Mouse (Mus musculus) embryonic facial prominence, embryonic 13.5 days (tissue): Measurements from ENCODE around the gene Gm21083. TPM values are rescaled to one million over a fixed set of nuclear protein-coding genes. Genes with fewer than 3 reads are reported as not detected.
"Not testable (repeated sequence)": the region's sequence is repeated elsewhere in the genome, so short reads cannot be mapped to it uniquely, and the experiment has no call there.

ENCODE experiments used
- ATAC-seq: fragments of 200-750 bp; cut with Nextera tagmentation; 2 replicates; pipeline ENCODE4 v1.8.0; 2017; ENCODE audit warnings: low read depth; ENCODE audit not compliant: insufficient number of reproducible peaks, insufficient read depth, low FRiP score, low TSS enrichment
- H3K27ac ChIP-seq: fragments of 300-500 bp; sonication (generic); 2 replicates; pipeline ENCODE4 v1.5.1; 2015; ENCODE audit warnings: moderate library complexity, mild to moderate bottlenecking, inconsistent platforms
- H3K27me3 ChIP-seq: fragments of 300-500 bp; sonication (generic); 2 replicates; pipeline ENCODE4 v1.6.1; 2015; ENCODE audit warnings: mild to moderate bottlenecking, inconsistent platforms
- H3K36me3 ChIP-seq: fragments of 300-500 bp; sonication (generic); 2 replicates; pipeline ENCODE4 v1.6.1; 2015; ENCODE audit warnings: mild to moderate bottlenecking, inconsistent platforms
- H3K4me1 ChIP-seq: fragments of 300-500 bp; sonication (generic); 2 replicates; pipeline ENCODE4 v1.6.1; 2015; ENCODE audit warnings: inconsistent platforms
- H3K4me2 ChIP-seq: fragments of 300-500 bp; sonication (generic); 2 replicates; pipeline ENCODE4 v1.6.1; 2015; ENCODE audit warnings: moderate library complexity, mild to moderate bottlenecking, inconsistent platforms
- H3K4me3 ChIP-seq: fragments of 300-500 bp; sonication (generic); 2 replicates; pipeline ENCODE4 v1.5.1; 2015; ENCODE audit warnings: mild to moderate bottlenecking, inconsistent platforms
- H3K9ac ChIP-seq: fragments of 300-500 bp; sonication (generic); 2 replicates; pipeline ENCODE4 v1.6.1; 2015; ENCODE audit warnings: mild to moderate bottlenecking, inconsistent platforms
- H3K9me3 ChIP-seq: fragments of 300-500 bp; sonication (generic); 2 replicates; pipeline ENCODE4 v1.6.1; 2016; ENCODE audit warnings: inconsistent platforms
- WGBS: fragments of 180-500 bp; shearing (Covaris S2); methylation state at CpG from one replicate; pipeline ENCODE4 v1.1.7; 2015; ENCODE audit warnings: mixed read lengths; 5-methylcytosine and 5-hydroxymethylcytosine counted together
- polyA plus RNA-seq: library from polyadenylated mRNA; unstranded; fragments of >200 nt; fragmentation: Nextera tagmentation; extraction: Ambion mirVana; gene quantifications from 2 replicates; pipeline ENCODE4 v1.2.1, GENCODE M21; 2015

Gm21083 gene
- not detected in 2 replicates for polyA plus RNA-seq

GRCm38 (mm10) chr5:15577033-15577432 lies at the start of gene Gm21083:
TSS of gene Gm21083 (plus strand) at chr5:15577333.
- not testable (repeated sequence) for H3K36me3 ChIP-seq, H3K9ac ChIP-seq, H3K9me3 ChIP-seq, ATAC-seq, H3K27me3 ChIP-seq, H3K4me2 ChIP-seq, H3K4me1 ChIP-seq, H3K27ac ChIP-seq, H3K4me3 ChIP-seq
- no CpG with 5 or more reads among the region's 1 CpGs for WGBS

DNA sequence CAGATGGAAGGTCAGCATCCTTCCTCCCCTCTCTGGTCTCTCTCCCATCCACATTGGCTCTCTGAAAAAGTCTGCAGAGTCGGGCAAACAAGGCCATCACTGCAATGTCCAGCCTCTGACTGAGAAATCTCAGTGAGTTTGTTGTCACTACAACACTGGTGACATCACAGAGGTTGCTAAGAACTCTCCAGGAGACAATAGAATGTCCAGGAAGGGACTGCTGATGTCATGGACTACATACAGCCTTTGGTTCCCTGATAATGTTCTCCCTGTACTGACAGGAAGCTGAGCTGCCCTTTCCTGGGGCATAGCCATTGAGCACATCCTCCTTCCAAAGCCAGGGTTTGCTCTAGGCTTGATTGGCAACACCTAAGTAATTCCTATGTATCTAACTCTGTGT lies 48.0 kb upstream of the Gm21083 start, which contains the start of gene Gm21190:
Gene Gm21190 (minus strand): TSS at position 101 of the 400 bp plus-strand sequence.
- H3K27ac ChIP-seq, H3K9ac ChIP-seq, H3K4me2 ChIP-seq, ATAC-seq, H3K36me3 ChIP-seq, H3K4me1 ChIP-seq, H3K4me3 ChIP-seq, H3K27me3 ChIP-seq: not testable (repeated sequence)
- WGBS, result 33% methylated on average over 1 of the region's 1 CpGs
- H3K9me3 ChIP-seq, result peaks cover 16% of the 10 kb centered on the region; the same call in 1 of the 2 replicates

- ATAC-seq, result not testable (repeated sequence)
Measured at GRCm38 (mm10) chr5:15548642-15549041, 28.5 kb upstream of the Gm21083 start.

DNA sequence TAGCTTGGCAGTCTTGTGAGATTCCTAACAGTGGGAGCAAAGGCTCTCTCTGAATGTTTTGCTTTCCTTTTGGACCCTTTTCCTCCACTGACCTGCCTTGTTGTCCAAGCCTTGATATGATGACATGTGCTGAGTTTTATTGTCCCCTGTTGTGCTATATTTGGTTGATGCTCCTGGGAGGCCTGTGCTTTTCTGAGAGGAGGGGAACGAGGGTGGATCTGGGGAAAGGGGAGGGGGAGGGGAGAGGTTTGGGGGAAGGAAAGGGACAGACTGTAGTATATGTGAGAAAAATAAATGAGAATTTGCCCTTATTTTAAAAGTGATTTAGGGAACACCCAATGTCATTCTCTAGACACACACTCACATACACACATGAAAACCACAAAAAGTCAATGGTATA lies 28.0 kb upstream of the Gm21083 start:
- H3K4me3 ChIP-seq, H3K36me3 ChIP-seq, H3K27ac ChIP-seq, H3K4me2 ChIP-seq, H3K27me3 ChIP-seq, H3K4me1 ChIP-seq, ATAC-seq, H3K9ac ChIP-seq, H3K9me3 ChIP-seq: not testable (repeated sequence)
- 39% methylated on average over 1 of the region's 1 CpGs for WGBS

More at GRCm38 (mm10) chr5:15548642-15549041, 28.5 kb upstream of the Gm21083 start:
- H3K4me3 ChIP-seq, H3K27ac ChIP-seq, H3K4me1 ChIP-seq, H3K27me3 ChIP-seq, H3K4me2 ChIP-seq, H3K9me3 ChIP-seq, H3K36me3 ChIP-seq, H3K9ac ChIP-seq: not testable (repeated sequence)
- WGBS, result 68% methylated on average over 6 of the region's 6 CpGs

DNA sequence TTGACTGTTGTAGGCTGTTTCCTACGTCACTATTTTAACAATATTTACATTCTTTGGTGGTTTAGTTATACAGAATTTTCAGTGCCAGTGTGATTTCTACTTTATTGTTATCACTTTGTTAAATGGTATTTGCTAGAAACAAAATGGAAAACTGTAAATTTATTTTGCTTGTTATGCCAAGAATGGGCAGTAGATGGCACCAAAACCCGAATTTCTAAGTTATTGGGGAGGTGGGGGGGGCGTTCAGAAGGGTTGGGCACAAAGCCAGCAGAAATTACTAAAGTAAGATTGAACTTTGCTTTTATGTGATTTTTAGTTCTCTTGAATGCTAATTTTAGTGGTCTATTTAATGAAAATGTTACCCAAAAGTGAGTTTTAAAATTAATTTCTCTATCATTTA lies 27.5 kb upstream of the Gm21083 start:
- not testable (repeated sequence) for H3K9ac ChIP-seq, ATAC-seq, H3K4me2 ChIP-seq, H3K27me3 ChIP-seq, H3K9me3 ChIP-seq, H3K4me1 ChIP-seq, H3K27ac ChIP-seq, H3K36me3 ChIP-seq, H3K4me3 ChIP-seq
- WGBS, result 12% methylated on average over 3 of the region's 3 CpGs

DNA sequence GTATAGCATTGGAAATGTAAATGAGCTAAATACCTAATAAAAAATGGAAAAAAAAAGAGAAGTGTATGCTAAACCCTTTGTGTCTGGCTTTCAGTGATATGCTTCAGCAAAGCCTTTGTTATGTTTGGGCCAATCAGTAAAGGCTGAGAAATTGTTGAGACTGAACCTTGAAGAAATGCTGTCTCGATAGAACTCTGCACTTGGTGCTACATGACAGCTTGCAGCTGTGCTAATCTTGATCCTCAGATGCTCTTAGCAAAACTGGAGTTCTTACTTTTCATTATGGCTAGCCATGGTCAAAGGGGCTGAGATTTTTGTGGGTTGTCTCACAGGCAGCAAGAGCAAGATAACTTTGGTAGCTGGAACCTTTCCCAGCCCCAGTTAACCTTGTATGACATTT lies 18.5 kb upstream of the Gm21083 start:
- not testable (repeated sequence) for H3K36me3 ChIP-seq, H3K27me3 ChIP-seq, H3K9ac ChIP-seq, H3K4me2 ChIP-seq, H3K4me3 ChIP-seq, H3K27ac ChIP-seq, H3K4me1 ChIP-seq, ATAC-seq
- WGBS, result 91% methylated on average over 1 of the region's 1 CpGs
- H3K9me3 ChIP-seq, result peaks cover 11% of the 10 kb centered on the region

DNA sequence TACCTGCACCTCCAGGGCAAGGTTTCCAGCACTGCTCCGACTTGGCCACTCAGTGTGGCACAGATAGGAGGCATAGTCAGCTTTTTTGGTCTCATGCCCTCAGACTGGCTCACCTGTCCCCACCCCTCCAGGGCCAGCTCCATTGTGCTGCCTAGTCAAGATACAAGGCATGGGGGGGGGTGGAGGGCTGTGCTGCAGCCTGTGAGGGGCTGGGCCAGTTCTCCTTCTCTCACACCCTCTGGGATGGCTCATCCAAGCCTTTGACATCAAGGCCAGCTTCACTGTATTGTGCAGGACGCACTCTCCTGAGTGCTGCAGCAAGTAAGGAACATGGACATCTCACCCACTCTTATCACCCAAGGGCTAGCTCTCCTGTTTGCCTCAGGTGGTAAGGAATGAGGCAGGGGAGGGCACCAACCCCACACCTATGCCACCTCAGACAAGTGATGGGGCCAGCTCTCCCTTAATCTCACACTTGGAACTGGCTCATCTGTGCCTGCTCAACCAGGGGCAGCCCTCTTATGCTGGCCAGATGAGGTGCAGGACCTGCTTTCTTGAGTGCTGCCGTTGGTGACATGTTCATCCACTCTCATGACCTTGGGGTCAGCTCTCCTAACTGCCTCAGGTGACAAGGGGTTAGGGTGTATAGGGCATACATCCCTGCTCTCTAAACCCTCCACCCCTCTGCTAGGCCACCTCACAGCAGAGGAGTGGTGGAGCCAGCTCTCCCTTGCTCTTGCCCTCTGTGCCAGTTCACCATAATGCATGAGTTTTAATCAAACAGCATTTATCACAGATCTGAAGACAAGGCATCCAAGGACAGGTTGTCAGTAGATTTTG lies 15.5 kb upstream of the Gm21083 start:
- not testable (repeated sequence) for H3K4me1 ChIP-seq, H3K9me3 ChIP-seq, H3K27me3 ChIP-seq, H3K9ac ChIP-seq, H3K36me3 ChIP-seq, H3K27ac ChIP-seq, H3K4me2 ChIP-seq, H3K4me3 ChIP-seq
- WGBS, result 76% methylated on average over 3 of the region's 3 CpGs
- ATAC-seq, result peak; percentile 52

DNA sequence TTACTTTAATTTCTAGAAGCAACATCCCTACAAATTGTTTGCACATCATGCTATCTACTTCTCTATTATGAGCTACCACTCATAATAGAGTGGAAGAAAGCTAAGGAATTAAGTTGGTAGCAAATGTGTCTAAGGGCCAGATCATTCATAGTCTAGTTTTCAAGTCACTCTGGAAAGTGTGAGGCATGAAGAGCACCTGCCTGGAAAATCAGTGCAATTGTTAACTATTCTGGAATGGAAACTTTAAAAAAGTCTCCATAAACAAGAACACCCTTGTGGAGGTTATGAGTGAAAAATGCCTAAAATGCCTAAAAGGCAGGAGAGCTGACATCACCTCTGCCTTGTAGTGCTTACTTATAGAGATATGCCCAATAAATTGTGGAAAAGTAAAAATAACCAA lies 3.4 kb upstream of the Gm21083 start:
- H3K9ac ChIP-seq, H3K36me3 ChIP-seq, H3K4me1 ChIP-seq, H3K4me3 ChIP-seq, H3K27me3 ChIP-seq, H3K27ac ChIP-seq, ATAC-seq, H3K4me2 ChIP-seq, H3K9me3 ChIP-seq: not testable (repeated sequence)

- not testable (repeated sequence) for H3K9me3 ChIP-seq, H3K4me3 ChIP-seq, H3K27ac ChIP-seq, H3K4me2 ChIP-seq, ATAC-seq, H3K9ac ChIP-seq, H3K36me3 ChIP-seq, H3K4me1 ChIP-seq, H3K27me3 ChIP-seq
Measured at GRCm38 (mm10) chr5:15586351-15586750, 9.2 kb downstream of the Gm21083 start.

- not testable (repeated sequence) for H3K4me2 ChIP-seq, H3K9ac ChIP-seq, H3K9me3 ChIP-seq, H3K36me3 ChIP-seq, H3K4me3 ChIP-seq, ATAC-seq, H3K4me1 ChIP-seq, H3K27me3 ChIP-seq, H3K27ac ChIP-seq
- WGBS, result 38% methylated on average over 6 of the region's 6 CpGs
Measured at GRCm38 (mm10) chr5:15588291-15588690, 11.2 kb downstream of the Gm21083 start.

GRCm38 (mm10) chr5:15590635-15591034 lies 13.5 kb downstream of the Gm21083 start:
- not testable (repeated sequence) for H3K27me3 ChIP-seq, H3K4me3 ChIP-seq, H3K9me3 ChIP-seq, H3K27ac ChIP-seq, H3K4me1 ChIP-seq, H3K4me2 ChIP-seq, H3K36me3 ChIP-seq, H3K9ac ChIP-seq, ATAC-seq
- 57% methylated on average over 5 of the region's 5 CpGs for WGBS

- not testable (repeated sequence) for H3K36me3 ChIP-seq, H3K27ac ChIP-seq, H3K4me3 ChIP-seq, H3K4me2 ChIP-seq, H3K9ac ChIP-seq, H3K4me1 ChIP-seq, H3K9me3 ChIP-seq, H3K27me3 ChIP-seq
- WGBS, result 70% methylated on average over 2 of the region's 2 CpGs
- ATAC-seq, result 0 out of 2 replicates have a peak, but pooled peaks have one; percentile 62
Measured at GRCm38 (mm10) chr5:15591577-15591976, 14.4 kb downstream of the Gm21083 start.
